Mouse (Mus musculus) spleen, postnatal 4 days (tissue): ENCODE data around the gene Eprs.

Experiments used
- DNase-seq, 2 experiments: peaks; one replicate each; pipeline ENCODE4 v3.0.0; 2022; ENCODE audit warnings: low spot score in 2 of 2

Eprs gene

GRCm38 (mm10) chr1:185451077-185451476, 88.2 kb downstream of the Eprs start:
- no peak for DNase-seq

- no peak for DNase-seq
These were observed 88.7 kb downstream of the Eprs start for GRCm38 (mm10) chr1:185451495-185451894.

GRCm38 (mm10) chr1:185452461-185452860, 89.6 kb downstream of the Eprs start:
- DNase-seq: peak in 1 of 2 experiments; percentile 41

GRCm38 (mm10) chr1:185454144-185454543, 91.3 kb downstream of the Eprs start:
- DNase-seq: no peak

GRCm38 (mm10) chr1:185454575-185454954, 91.7 kb downstream of the Eprs start, which contains the start of gene Slc30a10:
Slc30a10 (plus strand) TSS chr1:185454848.
- DNase-seq: peak; percentile 87 to 88

- peak; percentile 58 to 80 for DNase-seq
These were observed 92.3 kb downstream of the Eprs start for GRCm38 (mm10) chr1:185454955-185455701.

GRCm38 (mm10) chr1:185456327-185456726, 93.5 kb downstream of the Eprs start:
- no peak for DNase-seq

GRCm38 (mm10) chr1:185460096-185460495, 97.3 kb downstream of the Eprs start:
- DNase-seq: no peak

- no peak for DNase-seq
These were observed 100.0 kb downstream of the Eprs start for GRCm38 (mm10) chr1:185462889-185463288.

GRCm38 (mm10) chr1:185469551-185470021, 106.7 kb downstream of the Eprs start:
- DNase-seq: peak in 1 of 2 experiments; percentile 41

- peak; percentile 66 to 73 for DNase-seq
These were observed 109.3 kb downstream of the Eprs start for GRCm38 (mm10) chr1:185472025-185472720.

- no peak for DNase-seq
These were observed 109.9 kb downstream of the Eprs start for GRCm38 (mm10) chr1:185472730-185473129.

GRCm38 (mm10) chr1:185473437-185473836, 110.6 kb downstream of the Eprs start:
- no peak for DNase-seq
